Mouse (Mus musculus) T-helper 2 cell (primary cell): ENCODE data around the gene Lgals3.
"Not testable (repeated sequence)": the region's sequence is repeated elsewhere in the genome, so short reads cannot be mapped to it uniquely, and the experiment has no call there.

ENCODE experiments used
- in situ Hi-C: fragments of 300-600 bp; cut with MboI, MseI; formaldehyde crosslinking; loops from one replicate; pipeline ENCODE4 v1.15.1; 2025; ENCODE audit warnings: high pct_unique_total_duplicates

The Lgals3 gene

DNA sequence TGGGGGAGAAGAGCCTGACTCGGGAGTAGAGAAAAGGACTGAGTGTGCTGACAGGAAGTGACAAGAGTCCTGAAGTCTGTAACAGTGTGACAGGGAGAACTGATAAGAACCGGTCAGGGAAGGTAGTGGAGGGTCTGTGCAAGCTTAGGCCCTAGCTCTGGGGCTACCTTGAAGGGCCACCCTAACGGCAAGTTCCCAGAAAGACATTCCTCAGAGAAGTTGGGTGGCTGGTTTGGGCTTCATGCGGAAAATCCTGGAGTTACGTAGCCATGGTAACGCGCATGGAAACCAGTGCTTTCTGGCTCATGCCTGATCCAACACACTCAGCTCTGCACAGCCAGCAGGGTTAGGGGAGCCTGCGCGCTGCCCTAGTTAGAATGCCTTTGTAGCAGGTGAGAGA is at the start of gene Lgals3:
Lgals3 (plus strand) TSS at position 291 of the 400 bp plus-strand sequence.
- in situ Hi-C loops, result no loop called here

DNA sequence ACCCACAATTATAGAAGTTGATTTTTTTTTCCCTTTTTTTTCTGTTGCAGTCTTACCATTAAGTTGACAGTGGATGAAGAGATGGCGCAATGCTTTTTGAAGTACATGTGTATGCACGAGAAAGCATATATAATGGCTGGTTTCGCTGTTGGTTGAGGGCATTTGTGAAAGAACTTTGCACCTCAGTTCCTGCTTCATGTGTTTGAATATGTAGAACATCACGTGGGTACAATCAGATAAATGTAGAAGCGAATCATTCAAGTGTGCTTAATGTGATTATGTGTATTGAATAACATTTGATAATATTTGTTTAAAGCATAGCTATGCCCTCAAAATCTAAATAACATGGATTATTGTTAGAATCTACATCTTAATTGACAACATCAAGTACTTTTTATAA is 48.2 kb upstream of the Lgals3 start:
- in situ Hi-C loops, result no loop called here

DNA sequence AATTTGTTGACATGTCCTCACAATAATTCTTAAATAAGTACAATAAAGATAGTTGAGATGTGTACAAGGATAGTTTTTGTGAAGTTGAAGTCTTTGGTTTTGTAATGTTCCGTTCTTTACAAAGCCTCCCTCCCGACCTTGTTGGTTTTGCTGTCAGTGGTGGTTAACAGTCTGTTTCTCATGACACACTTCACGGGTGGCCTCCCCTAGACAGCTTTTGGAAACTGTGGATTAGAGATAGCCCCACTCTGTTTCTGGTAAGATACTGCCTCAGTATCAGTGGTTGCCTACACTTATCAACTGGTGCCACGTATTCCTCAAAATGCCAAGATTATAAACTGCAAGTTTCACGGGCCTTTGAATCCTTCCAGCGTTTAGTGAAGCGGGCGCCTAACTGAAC is 46.0 kb upstream of the Lgals3 start:
- in situ Hi-C loops, result not testable (repeated sequence)

DNA sequence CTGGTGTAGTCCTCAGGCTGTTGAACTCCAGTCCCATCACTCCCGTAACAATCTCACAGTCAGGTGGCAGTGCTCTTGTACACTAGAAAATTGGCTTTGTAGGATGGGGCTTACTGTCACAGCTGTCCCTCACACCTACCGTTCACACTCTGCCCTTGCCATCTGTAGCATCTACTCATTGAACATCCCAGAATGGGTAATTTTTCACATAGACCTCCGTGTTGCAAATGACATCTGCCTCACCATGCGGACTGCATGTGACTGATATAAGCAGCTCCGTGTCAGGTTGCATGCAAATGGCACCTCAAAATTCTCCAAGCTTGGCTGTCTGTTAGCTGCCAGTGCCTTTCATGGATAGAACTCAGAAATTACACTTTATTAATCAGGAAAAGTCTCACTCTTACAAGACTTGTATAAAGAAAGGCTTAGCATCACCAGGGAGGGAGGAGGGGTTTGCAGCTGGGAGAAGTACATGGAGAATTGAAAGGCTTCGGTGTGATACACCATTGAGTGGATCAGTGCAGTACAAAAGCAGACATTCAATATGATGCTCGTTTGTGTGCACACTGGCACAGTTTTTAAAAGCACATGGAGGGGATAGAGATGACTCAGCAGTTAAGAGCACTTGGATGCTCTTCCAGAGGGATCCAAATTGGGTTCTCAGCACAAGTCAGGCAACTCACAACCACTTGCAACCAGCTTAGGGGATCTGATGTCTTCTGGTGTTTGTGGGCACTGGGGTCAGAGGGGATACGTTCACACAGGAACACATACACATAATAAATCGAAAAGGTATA is 41.4 kb upstream of the Lgals3 start:
- in situ Hi-C loops, result no loop called here

DNA sequence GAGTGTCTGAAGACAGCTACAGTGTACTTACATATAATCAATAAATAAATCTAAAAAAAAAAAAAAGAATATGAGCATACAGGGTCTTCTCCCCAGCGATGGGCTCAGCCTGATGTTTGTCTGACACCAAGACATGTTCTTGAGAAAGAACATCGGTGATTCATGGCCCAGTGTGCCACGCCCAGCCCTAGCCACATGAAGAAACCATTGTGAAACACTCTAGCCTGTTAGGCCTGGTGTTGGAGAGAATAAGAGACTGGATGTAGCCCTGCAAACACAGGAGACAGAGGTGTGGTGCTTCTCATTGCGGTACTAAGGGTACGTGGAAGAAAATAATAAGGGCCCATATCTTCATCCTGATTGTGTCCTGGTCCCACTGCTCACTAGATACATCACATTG is 40.2 kb upstream of the Lgals3 start:
- in situ Hi-C loops, result no loop called here

DNA sequence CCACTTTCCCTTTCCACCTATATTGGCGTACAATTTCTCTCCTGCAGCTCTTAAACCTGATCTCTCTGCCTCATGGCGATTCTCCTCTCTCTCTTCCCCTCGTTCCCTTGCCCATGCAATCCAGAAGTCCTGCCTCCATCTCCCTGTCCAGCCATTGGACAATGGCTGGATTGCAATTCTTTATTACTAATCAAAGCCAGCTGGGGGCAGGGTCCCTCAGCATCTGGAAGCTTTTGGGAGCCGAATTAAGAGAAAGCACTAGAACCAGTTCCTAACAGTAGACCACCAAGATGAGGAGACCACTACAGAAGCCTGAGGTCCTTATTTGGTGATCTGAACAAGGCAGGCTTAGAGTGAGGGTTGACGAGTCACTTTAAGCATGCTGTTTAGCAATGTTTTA is 35.6 kb upstream of the Lgals3 start:
- in situ Hi-C loops, result loop anchor here (5.0 to 10.0 kb wide), 2 partner anchors 60 to 213 kb away; no protein-coding TSS in a partner anchor

DNA sequence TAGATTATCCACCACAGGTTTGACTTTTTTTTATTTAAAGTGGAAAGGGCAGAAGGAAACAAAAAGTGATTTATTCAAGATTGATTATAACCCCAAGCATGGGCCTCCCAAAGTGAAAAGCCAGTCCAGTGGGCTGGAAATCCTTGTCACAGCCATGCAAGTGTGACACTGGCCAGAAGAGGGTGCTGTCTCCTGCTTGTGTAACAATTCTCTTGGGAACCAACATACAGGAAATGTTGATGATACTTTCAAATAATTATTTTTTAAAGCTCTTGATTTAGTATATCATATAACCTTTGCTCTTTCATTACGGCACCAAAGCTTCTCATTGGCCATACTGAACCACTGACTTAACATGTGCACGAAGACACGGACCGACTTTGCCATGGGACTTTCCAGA is 32.7 kb upstream of the Lgals3 start:
- in situ Hi-C loops, result loop anchor here (5.0 to 10.0 kb wide), 2 partner anchors 57 to 210 kb away; no protein-coding TSS in a partner anchor

DNA sequence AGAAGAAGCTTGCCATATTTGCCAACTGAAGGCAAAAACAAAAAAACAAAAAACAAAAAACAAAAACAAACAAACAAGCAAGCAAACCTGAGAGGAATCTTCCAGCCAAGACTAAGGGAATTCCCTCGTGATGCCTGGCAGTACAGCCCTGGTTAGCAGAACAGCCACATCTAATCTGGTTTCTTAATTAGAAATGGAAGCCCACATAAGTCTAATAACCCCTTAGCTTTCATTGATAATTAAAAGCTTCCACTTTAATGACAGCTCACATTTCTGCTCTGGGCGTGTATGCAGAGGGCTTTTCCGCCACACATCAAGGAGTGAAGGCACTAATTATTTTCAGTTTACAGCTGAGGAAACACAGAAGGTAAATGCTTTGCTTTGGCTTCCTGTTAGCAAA is 32.3 kb upstream of the Lgals3 start:
- in situ Hi-C loops, result loop anchor here (10.0 kb wide), 1 partner anchor 210 kb away; no protein-coding TSS in a partner anchor

DNA sequence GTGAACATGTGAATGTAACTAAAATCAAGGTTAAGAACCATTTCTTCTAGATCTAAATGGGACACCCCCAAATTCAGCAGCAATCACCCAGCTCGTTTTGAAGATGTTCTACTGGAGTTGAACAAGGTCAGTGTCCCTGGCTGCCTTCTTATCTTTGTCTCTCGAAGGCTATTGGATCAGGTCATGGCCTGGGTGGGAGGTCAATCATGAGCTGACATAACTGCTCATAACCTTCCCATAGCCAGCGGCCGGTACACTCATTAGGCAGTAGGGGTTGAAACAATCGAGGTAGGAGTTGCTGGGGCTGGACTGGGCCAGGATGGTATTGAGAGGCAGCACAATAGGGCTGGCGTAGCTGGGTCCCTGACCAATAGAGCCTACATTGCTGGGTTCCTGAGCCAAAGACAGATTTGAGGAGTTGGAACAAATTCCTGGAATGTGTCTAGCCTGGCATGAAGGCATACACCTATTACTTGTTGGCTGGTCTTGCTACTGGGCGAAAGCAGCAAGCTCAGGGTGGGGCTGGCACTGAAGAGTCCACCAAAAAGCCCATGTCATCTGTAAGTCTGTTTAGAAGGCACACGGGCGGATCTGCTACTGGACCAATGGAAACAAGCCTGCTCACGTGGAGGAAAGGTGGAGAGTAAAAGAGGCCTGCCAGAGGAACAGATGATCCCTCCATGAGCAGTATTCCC is 27.2 kb upstream of the Lgals3 start:
- in situ Hi-C loops, result no loop called here

DNA sequence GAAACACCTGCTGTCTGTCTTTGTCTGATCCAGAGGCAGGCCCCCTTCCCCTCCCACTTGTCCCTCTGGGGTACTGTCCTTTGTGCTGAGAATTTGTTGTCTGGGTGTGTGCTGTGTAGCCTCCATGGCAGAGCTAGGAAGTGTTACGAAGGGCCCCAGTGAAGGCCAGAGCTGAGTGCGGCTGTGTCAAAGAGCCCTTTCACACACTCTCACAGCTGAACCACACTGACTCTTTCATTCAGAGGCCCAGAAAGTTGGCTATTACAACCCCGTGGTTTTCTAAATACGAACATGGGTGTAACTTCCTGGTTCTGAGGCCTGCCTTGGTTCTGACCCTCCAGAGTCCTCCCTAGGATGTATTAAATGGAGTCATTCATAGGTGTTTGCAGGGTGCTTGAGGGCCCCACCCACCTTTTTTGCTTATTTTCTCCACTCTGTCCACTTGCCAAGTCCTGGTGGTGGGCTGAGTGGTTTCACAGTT is 25.7 kb upstream of the Lgals3 start:
- in situ Hi-C loops, result no loop called here

DNA sequence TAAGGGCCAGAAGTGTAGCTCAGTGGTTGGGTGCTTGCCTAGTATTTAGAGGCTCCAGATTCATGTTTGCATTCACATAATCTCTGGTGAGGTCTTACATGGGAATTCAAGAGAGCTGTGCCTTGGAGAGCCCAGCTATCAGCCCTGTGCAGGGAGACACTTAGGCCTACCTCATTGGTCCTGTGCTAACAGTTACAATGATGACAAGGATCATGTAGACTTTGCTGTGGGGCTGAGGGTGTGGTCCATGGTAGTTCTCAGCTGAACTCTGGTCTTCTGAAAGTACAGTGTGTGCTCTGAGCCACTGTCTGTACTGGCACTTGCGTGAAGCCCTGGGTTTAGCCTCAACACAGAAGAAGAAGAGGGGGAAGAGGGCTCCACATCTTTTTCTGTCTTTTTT is 20.8 kb upstream of the Lgals3 start:
- in situ Hi-C loops, result no loop called here

DNA sequence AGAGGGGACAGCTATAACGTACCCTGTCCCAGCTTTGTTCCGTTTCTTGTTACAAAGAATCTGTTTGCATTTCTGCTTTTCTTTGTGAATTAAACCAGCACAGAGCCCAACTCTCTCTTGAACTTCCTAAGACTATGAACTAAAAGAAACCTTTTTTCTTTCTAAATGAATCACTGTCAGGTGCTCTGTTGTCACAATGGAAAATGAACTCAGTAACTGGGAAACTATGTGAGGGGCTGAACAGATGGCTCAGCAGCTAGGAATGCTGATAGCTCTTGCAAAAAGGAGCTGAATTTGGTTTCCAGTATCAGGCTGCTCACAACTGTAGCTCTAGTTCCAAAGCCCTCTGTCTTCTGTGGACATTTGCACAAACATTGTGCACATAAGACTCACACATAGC is 16.6 kb upstream of the Lgals3 start:
- in situ Hi-C loops, result no loop called here

DNA sequence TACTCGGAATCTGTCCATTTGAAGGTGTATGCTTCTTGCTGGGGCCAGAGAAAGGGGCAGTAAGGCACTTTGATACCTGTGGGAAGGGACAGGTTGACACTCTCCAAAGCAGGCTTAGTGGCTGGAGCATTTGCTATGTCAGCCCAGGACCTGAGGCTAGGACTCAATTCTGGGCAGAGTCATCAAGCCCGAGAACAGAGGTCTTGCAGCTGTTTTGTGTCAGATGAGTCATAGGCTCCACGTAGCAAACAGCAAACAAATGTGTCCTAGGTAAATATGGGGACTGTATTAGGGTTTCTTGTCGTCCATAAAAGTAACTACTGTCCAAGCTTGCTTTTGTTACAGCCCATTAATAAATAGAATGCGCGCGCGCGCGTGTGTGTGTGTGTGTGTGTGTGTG is 15.3 kb upstream of the Lgals3 start:
- in situ Hi-C loops, result no loop called here

DNA sequence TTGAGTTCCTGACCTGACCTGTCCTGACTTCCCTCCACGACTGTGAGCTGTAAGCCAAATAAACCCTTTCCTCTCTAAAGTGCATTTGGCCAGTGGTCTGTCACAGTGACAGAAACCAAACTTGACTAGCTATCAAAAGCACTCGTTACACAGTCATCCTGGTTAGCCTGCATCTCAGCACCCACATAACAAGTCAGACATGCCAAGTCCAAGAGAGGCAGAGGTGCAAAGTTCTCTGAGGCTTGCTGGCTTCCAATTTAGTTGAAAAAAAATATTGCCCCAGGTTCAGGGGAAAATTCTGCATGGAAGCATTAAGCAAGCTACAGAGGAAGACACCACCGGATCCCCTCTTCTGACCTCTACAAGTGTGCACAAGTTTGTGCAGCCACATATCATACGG is 14.3 kb upstream of the Lgals3 start:
- in situ Hi-C loops, result no loop called here

DNA sequence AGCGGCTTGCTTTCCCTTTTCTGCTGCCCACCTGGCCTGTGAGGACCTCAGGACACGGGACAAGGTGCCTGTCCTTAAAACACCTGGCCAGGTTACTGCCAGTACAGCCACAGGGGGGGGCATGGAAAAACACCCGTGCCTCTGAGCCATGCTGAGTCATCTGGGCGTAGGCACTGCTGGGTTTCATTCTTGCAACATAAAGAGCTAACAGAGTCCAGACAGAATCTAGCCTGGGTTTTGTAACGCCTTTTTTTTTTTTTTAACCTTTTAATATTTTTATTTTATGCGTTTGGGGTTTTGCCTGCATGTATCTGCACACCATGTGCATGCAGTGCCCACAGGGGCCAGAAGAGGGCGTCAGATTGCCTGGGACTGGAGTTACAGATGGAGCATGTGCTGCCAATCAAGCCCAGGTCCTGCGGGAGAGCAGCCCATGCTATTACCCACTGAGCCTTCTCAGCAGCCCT is 13.4 kb upstream of the Lgals3 start:
- in situ Hi-C loops, result no loop called here

DNA sequence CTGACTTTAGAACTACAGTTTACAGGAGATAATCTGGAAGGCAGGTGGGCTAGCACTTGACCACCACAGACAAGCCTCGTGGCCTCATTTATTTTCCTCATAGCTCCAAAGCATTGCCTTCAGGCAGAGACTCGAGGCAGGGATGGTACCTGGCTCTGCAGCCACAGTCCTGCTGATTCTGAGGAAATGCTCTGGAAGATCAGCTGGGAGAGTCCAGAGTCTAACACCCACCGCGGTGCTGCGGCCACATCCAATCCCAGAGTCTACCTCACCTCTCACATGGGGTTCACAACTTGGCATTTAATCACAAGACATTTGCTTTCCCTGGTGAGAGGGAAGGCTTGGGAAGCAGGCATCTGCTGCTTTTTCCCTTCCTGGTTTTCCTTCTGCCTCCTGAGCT is 12.6 kb upstream of the Lgals3 start:
- in situ Hi-C loops, result no loop called here

DNA sequence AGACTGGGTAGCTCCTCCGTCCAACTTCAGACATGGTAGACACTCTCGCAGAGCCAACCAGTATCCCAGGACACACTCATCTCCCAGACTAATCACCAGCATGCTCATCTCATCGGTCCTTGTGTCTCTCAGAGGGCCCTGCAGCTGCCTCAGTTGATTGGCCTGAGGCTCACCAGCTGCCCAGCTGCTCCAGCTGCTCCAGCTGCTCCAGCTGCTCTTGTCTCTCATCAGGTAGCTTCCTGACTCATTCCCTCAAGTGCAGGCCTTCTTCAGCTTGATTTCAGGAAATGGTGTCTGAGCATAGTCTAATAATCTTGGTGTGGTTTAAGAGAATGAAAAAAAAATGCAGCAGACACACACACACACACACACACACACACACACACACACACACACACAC is 10.9 kb upstream of the Lgals3 start:
- in situ Hi-C loops, result no loop called here

DNA sequence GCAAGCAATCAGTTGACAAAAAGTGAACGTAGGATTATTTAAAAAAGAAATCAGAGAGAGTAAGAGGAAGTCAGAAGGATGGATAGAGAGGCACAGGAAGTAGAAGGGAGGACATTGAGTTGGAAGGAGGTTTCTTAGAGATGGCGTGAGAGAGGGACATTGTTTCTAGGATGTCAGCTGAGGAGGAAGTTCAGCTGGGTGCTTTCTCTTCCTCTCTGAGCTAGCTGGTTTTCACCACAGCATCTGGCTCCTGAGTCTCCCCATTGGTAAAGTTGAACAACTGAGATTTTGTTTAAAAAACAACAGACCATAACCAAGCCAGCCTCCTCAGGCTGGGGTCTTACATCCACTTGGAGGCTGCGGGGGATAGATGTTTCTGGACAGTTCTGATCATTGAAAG is 7.9 kb upstream of the Lgals3 start:
- in situ Hi-C loops, result no loop called here

DNA sequence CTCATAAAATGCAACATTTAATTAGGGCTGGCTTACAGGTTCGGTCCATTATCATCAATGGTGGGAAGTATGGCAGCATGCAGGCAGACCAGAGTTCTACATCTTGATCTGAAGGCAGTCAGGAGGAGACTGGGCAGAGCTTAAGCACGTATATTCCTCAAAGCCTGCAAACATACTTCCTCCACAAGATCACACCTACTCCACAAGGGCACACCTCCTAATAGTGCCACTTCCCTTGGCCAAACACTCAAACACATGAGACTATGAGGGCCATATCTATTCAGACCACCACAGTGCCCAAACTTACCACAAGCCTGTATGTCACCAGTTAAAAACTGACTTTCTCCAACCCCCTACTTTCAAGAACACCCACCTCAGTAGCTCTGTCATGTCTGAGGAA is 6.1 kb upstream of the Lgals3 start:
- in situ Hi-C loops, result no loop called here

DNA sequence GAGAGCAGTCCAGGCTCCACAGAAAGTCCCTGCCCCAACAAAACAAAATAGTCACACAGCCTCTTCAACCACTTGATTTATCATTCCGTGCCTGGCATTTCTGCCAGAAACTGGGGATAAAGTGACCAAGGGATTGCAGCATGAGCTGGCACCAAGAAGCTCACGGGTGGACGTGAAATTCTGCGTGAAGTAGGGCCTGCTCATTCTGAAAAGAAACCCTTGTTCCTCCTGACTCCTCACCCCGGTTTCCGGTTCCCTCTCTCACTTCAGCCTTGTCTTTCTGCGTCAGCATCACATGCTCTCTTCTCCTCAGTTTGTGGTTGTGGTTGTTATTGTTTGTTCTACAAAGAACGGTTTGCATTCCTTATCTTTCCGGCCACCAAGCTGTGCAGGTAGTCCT is 5.7 kb upstream of the Lgals3 start:
- in situ Hi-C loops, result no loop called here

DNA sequence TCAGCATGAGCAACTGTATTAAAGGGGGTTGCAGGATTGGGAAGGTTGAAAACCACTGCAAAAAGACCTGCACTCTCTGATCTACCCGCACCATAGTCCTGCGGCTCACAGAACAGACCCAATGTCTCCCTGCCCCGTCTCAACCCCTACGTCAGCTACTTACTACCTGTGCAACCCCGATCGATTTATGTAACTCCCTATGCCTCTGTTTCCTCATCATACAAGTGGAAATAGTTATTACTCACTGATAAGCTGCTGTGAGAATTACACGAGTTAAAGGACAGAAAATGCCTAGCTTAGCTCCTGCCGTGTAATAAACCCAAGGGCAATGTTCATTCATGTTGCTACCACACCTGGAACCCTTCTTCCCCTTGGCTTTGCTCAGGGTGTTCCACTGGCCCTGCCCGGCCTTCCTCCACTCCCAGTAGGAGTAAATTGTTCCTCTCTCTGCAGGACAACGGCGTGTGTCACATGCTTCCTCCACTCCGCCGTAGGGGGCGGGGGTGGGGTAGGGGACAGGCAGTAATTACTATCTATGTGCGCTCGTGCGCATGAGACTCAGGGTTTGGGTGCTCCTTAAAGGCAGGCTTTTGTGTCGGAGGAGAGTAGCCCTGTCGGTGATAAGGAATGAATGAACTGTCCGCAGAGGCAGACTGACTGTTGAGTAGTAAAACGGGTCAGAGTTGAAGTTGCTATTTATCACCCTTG is 2.7 kb upstream of the Lgals3 start:
- in situ Hi-C loops, result no loop called here

DNA sequence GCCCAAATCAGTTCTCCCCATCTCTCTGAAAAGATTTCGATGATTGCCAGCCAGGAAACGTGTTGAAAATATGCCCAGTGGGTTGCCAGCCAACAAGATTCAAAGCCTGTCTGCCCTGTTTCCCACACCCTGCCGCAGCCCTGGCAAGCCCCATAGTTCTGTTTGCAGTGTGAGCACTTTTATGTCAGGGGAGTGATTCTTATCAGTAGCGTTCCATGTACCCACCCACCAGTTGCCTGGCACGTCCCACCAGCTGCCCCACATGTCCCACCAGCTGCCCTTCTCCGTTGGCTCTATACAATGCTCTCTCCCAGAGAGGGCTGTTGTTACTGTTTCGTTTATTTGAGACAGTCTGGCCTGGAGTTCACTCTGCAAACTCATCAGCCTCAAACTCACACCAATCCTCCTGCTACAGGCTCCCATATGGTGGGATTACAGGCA is 650 bp upstream of the Lgals3 start:
- in situ Hi-C loops, result no loop called here
